Comparison of ENCODE assay signal across 8 mouse cellular contexts in genomic region chrX:94032937-94033336, GRCm38 (mm10).
A peak's percentile ranks its signal among the peaks of the same experiment; 100 is the strongest.
DNase-seq lines count a peak whose midpoint lies in the region.

No protein-coding gene starts in this region.

- peak; percentile 10 to 21 for DNase-seq in cerebellum, postnatal 4 days (ENCODE audit: low spot score in 2 of 2)
- DNase-seq in cerebellum, adult 11 months = no peak
- peak; percentile 77 for DNase-seq in 3T3-L1 (ENCODE audit: low read depth, low spot score)
- peak; percentile 11 for DNase-seq in adrenal gland, adult 8-10 months
- DNase-seq in frontal cortex, postnatal 14 days (ENCODE audit: low spot score in 2 of 2) = peak; percentile 10 to 32
- DNase-seq in layer of hippocampus, adult 18-20 months (ENCODE audit: low spot score in 2 of 2) = peak; percentile 6 to 62
- peak; percentile 55 for DNase-seq in lung, postnatal 25 days (ENCODE audit: low spot score)
- peak; percentile 48 to 56 for DNase-seq in spleen, postnatal 36 days (ENCODE audit: low spot score in 2 of 2)
